Mouse (Mus musculus) limb, embryonic 14.5 days (tissue): ENCODE results near the gene Fancd2. TPM values are rescaled to one million over a fixed set of nuclear protein-coding genes. Genes with fewer than 3 reads are reported as not detected.

Source experiments
- ATAC-seq: fragments of 200-750 bp; cut with Nextera tagmentation; 2 replicates; pipeline ENCODE4 v1.8.0; 2017; ENCODE audit warnings: low read depth, moderate number of reproducible peaks, moderate TSS enrichment; ENCODE audit not compliant: low FRiP score
- DNase-seq: peaks from one replicate; pipeline ENCODE4 v3.0.0-alpha.2; 2015; ENCODE audit warnings: low spot score
- H3K27ac ChIP-seq: fragments of 300-500 bp; sonication (generic); replicated peaks from 2 replicates; pipeline ENCODE4 v1.5.1; 2014; ENCODE audit warnings: low read depth, mild to moderate bottlenecking, low read length, moderate library complexity, mixed read lengths
- H3K27me3 ChIP-seq: fragments of 300-500 bp; sonication (generic); 2 replicates; pipeline ENCODE4 v1.6.1; 2014; ENCODE audit warnings: low read length, mixed read lengths; ENCODE audit not compliant: control insufficient read depth, insufficient read depth
- H3K36me3 ChIP-seq: fragments of 300-500 bp; sonication (generic); 2 replicates; pipeline ENCODE4 v1.6.1; 2014; ENCODE audit warnings: mild to moderate bottlenecking, low read length, moderate library complexity, mixed read lengths; ENCODE audit not compliant: control insufficient read depth, insufficient read depth
- H3K4me1 ChIP-seq: fragments of 300-500 bp; sonication (generic); 2 replicates; pipeline ENCODE4 v1.6.1; 2014; ENCODE audit warnings: antibody characterized with exemption, low read length, mixed read lengths; ENCODE audit not compliant: control insufficient read depth, insufficient read depth
- H3K4me2 ChIP-seq: fragments of 300-500 bp; sonication (generic); replicated peaks from 2 replicates; pipeline ENCODE4 v1.6.1; 2014; ENCODE audit warnings: low read depth, mild to moderate bottlenecking, low read length, moderate library complexity; ENCODE audit not compliant: severe bottlenecking
- H3K4me3 ChIP-seq: fragments of 300-500 bp; sonication (generic); replicated peaks from 2 replicates; pipeline ENCODE4 v1.5.1; 2014; ENCODE audit warnings: low read length
- H3K9ac ChIP-seq: fragments of 300-500 bp; sonication (generic); 2 replicates; pipeline ENCODE4 v1.6.1; 2014; ENCODE audit warnings: mild to moderate bottlenecking, low read depth, low read length, moderate library complexity; ENCODE audit not compliant: severe bottlenecking
- H3K9me3 ChIP-seq: fragments of 300-500 bp; sonication (generic); 2 replicates; pipeline ENCODE4 v1.6.1; 2016; ENCODE audit warnings: low read length; ENCODE audit not compliant: control insufficient read depth
- POLR2A ChIP-seq: fragments of 200-500 bp; IDR thresholded peaks from 2 replicates; pipeline ENCODE4 v1.8.0; 2012; ENCODE audit warnings: inconsistent platforms, mild to moderate bottlenecking, moderate library complexity, borderline replicate concordance; ENCODE audit not compliant: insufficient read depth, insufficient read length; ENCODE audit errors: extremely low read depth
- WGBS: fragments of 180-500 bp; shearing (Covaris S2); extraction: QIAGEN DNeasy Blood & Tissue Kit; methylation state at CpG from one replicate; pipeline ENCODE4 v1.1.7; 2014; 5-methylcytosine and 5-hydroxymethylcytosine counted together
- microRNA-seq: library from miRNA; unstranded; fragments of <30 nt; microRNA quantifications from one replicate; pipeline ENCODE4, GENCODE M21; 2016
- polyA plus RNA-seq, 2 experiments: library from polyadenylated mRNA; depleted of rRNA in 1 of 2; stranded (reverse) in 1 of 2; unstranded in 1 of 2; fragments of >200 nt; fragmentation: Nextera tagmentation in 1 of 2; extraction: Ambion mirVana in 1 of 2; gene quantifications; 2 replicates each; pipeline versions ENCODE4 v1.2.1 to v1.2.3; 2012 to 2014

Gene Fancd2
- polyA plus RNA-seq, 2 experiments = 7.5 to 12.8 TPM

GRCm38 (mm10) chr6:113644808-113645207 lies 113.3 kb downstream of the Fancd2 start:
- Histone ChIP-seq H3K27ac (no peak overlapping the region), H3K4me1 (no peaks in the 10 kb centered on the region), H3K9me3 (no peaks in the 10 kb centered on the region), H3K4me2 (no peak overlapping the region), H3K27me3 (no peaks in the 10 kb centered on the region), H3K4me3 (no peak overlapping the region), H3K36me3 (no peaks in the 10 kb centered on the region), H3K9ac (no peak overlapping the region)
- no peak for DNase-seq
- 80% methylated on average over 8 of the region's 8 CpGs for WGBS
- TF ChIP-seq POLR2A = no peak
- ATAC-seq = no peak

Small RNAs within 50 kb of the gene (microRNA-seq; reads per million reads assigned to microRNA genes)
- not detected for gene Gm23365

Other genes starting within 250 kb of the Fancd2 start
- 0.46 and 0.77 TPM in 2 replicates for gene Cpne9, start 249.4 kb upstream of the Fancd2 start, polyA plus RNA-seq (2012; rRNA removed)
- gene Cpne9, start 249.4 kb upstream of the Fancd2 start, polyA plus RNA-seq (2014; fragmentation: Nextera tagmentation; extraction: Ambion mirVana) = 0.44 TPM in 2 replicates
- 35.7 and 36.5 TPM in 2 replicates for gene Brpf1, start 224.5 kb upstream of the Fancd2 start, polyA plus RNA-seq (2012; rRNA removed)
- gene Brpf1, start 224.5 kb upstream of the Fancd2 start, polyA plus RNA-seq (2014; fragmentation: Nextera tagmentation; extraction: Ambion mirVana) = 20.6 and 22.0 TPM in 2 replicates
- 22.6 and 26.3 TPM in 2 replicates for gene Ogg1, start 204.7 kb upstream of the Fancd2 start, polyA plus RNA-seq (2012; rRNA removed)
- 11.1 and 11.7 TPM in 2 replicates for gene Ogg1, start 204.7 kb upstream of the Fancd2 start, polyA plus RNA-seq (2014; fragmentation: Nextera tagmentation; extraction: Ambion mirVana)
- gene Camk1, start 187.7 kb upstream of the Fancd2 start, polyA plus RNA-seq (2012; rRNA removed) = 69.0 and 70.6 TPM in 2 replicates
- 98.4 and 105 TPM in 2 replicates for gene Camk1, start 187.7 kb upstream of the Fancd2 start, polyA plus RNA-seq (2014; fragmentation: Nextera tagmentation; extraction: Ambion mirVana)
- gene Tada3, start 153.8 kb upstream of the Fancd2 start, polyA plus RNA-seq (2012; rRNA removed) = 38.9 and 39.5 TPM in 2 replicates
- 41.2 and 43.9 TPM in 2 replicates for gene Tada3, start 153.8 kb upstream of the Fancd2 start, polyA plus RNA-seq (2014; fragmentation: Nextera tagmentation; extraction: Ambion mirVana)
- gene Arpc4, start 153.6 kb upstream of the Fancd2 start, polyA plus RNA-seq (2012; rRNA removed) = 99.1 and 107 TPM in 2 replicates
- gene Arpc4, start 153.6 kb upstream of the Fancd2 start, polyA plus RNA-seq (2014; fragmentation: Nextera tagmentation; extraction: Ambion mirVana) = 223 and 226 TPM in 2 replicates
- 21.4 and 26.1 TPM in 2 replicates for gene Ttll3, start 142.4 kb upstream of the Fancd2 start, polyA plus RNA-seq (2012; rRNA removed)
- gene Ttll3, start 142.4 kb upstream of the Fancd2 start, polyA plus RNA-seq (2014; fragmentation: Nextera tagmentation; extraction: Ambion mirVana) = 2.3 and 4.8 TPM in 2 replicates
- 38.9 and 46.2 TPM in 2 replicates for gene Rpusd3, start 112.3 kb upstream of the Fancd2 start, polyA plus RNA-seq (2012; rRNA removed)
- gene Rpusd3, start 112.3 kb upstream of the Fancd2 start, polyA plus RNA-seq (2014; fragmentation: Nextera tagmentation; extraction: Ambion mirVana) = 20.9 and 25.1 TPM in 2 replicates
- 0.11 and 0.37 TPM in 2 replicates for gene Cidec, start 95.9 kb upstream of the Fancd2 start, polyA plus RNA-seq (2012; rRNA removed)
- not detected in 2 replicates for gene Cidec, start 95.9 kb upstream of the Fancd2 start, polyA plus RNA-seq (2014; fragmentation: Nextera tagmentation; extraction: Ambion mirVana)
- 61.0 and 74.5 TPM in 2 replicates for gene Jagn1, start 89.1 kb upstream of the Fancd2 start, polyA plus RNA-seq (2012; rRNA removed)
- 80.5 and 82.8 TPM in 2 replicates for gene Jagn1, start 89.1 kb upstream of the Fancd2 start, polyA plus RNA-seq (2014; fragmentation: Nextera tagmentation; extraction: Ambion mirVana)
- 6.7 and 9.6 TPM in 2 replicates for gene Il17re, start 73.2 kb upstream of the Fancd2 start, polyA plus RNA-seq (2012; rRNA removed)
- 7.9 and 9.2 TPM in 2 replicates for gene Il17re, start 73.2 kb upstream of the Fancd2 start, polyA plus RNA-seq (2014; fragmentation: Nextera tagmentation; extraction: Ambion mirVana)
- 21.5 and 25.2 TPM in 2 replicates for gene Il17rc, start 60.3 kb upstream of the Fancd2 start, polyA plus RNA-seq (2012; rRNA removed)
- 18.5 and 28.2 TPM in 2 replicates for gene Il17rc, start 60.3 kb upstream of the Fancd2 start, polyA plus RNA-seq (2014; fragmentation: Nextera tagmentation; extraction: Ambion mirVana)
- gene Creld1, start 48.4 kb upstream of the Fancd2 start, polyA plus RNA-seq (2012; rRNA removed) = 14.0 and 15.9 TPM in 2 replicates
- 15.9 and 16.1 TPM in 2 replicates for gene Creld1, start 48.4 kb upstream of the Fancd2 start, polyA plus RNA-seq (2014; fragmentation: Nextera tagmentation; extraction: Ambion mirVana)
- gene Prrt3, start 29.8 kb upstream of the Fancd2 start, polyA plus RNA-seq (2012; rRNA removed) = 0.54 and 0.73 TPM in 2 replicates
- 0.36 and 0.70 TPM in 2 replicates for gene Prrt3, start 29.8 kb upstream of the Fancd2 start, polyA plus RNA-seq (2014; fragmentation: Nextera tagmentation; extraction: Ambion mirVana)
- 58.0 and 61.6 TPM in 2 replicates for gene Emc3, start within 50 bp of the Fancd2 start, polyA plus RNA-seq (2012; rRNA removed)
- 93.8 and 96.3 TPM in 2 replicates for gene Emc3, start within 50 bp of the Fancd2 start, polyA plus RNA-seq (2014; fragmentation: Nextera tagmentation; extraction: Ambion mirVana)
- 0.05 TPM in 1 of 2 replicates, not detected in the other for gene Fancd2os, start 69.0 kb downstream of the Fancd2 start, polyA plus RNA-seq (2012; rRNA removed)
- gene Fancd2os, start 69.0 kb downstream of the Fancd2 start, polyA plus RNA-seq (2014; fragmentation: Nextera tagmentation; extraction: Ambion mirVana) = 0.19 and 0.40 TPM in 2 replicates
- 211 and 223 TPM in 2 replicates for gene Brk1, start 73.1 kb downstream of the Fancd2 start, polyA plus RNA-seq (2012; rRNA removed)
- gene Brk1, start 73.1 kb downstream of the Fancd2 start, polyA plus RNA-seq (2014; fragmentation: Nextera tagmentation; extraction: Ambion mirVana) = 251 and 259 TPM in 2 replicates
- 36.2 and 37.2 TPM in 2 replicates for gene Vhl, start 92.3 kb downstream of the Fancd2 start, polyA plus RNA-seq (2012; rRNA removed)
- gene Vhl, start 92.3 kb downstream of the Fancd2 start, polyA plus RNA-seq (2014; fragmentation: Nextera tagmentation; extraction: Ambion mirVana) = 55.3 and 60.4 TPM in 2 replicates
- gene Irak2, start 106.8 kb downstream of the Fancd2 start, polyA plus RNA-seq (2012; rRNA removed) = 9.0 and 9.1 TPM in 2 replicates
- gene Irak2, start 106.8 kb downstream of the Fancd2 start, polyA plus RNA-seq (2014; fragmentation: Nextera tagmentation; extraction: Ambion mirVana) = 2.3 and 3.3 TPM in 2 replicates
- 21.9 and 22.0 TPM in 2 replicates for gene Tatdn2, start 165.4 kb downstream of the Fancd2 start, polyA plus RNA-seq (2012; rRNA removed)
- 1.9 TPM in 2 replicates for gene Tatdn2, start 165.4 kb downstream of the Fancd2 start, polyA plus RNA-seq (2014; fragmentation: Nextera tagmentation; extraction: Ambion mirVana)
- 0.11 and 0.13 TPM in 2 replicates for gene Ghrl, start 188.2 kb downstream of the Fancd2 start, polyA plus RNA-seq (2012; rRNA removed)
- gene Ghrl, start 188.2 kb downstream of the Fancd2 start, polyA plus RNA-seq (2014; fragmentation: Nextera tagmentation; extraction: Ambion mirVana) = not detected in 2 replicates
- 314 and 328 TPM in 2 replicates for gene Sec13, start 209.1 kb downstream of the Fancd2 start, polyA plus RNA-seq (2012; rRNA removed)
- gene Sec13, start 209.1 kb downstream of the Fancd2 start, polyA plus RNA-seq (2014; fragmentation: Nextera tagmentation; extraction: Ambion mirVana) = 318 and 326 TPM in 2 replicates